Mouse (Mus musculus) MN1 (cell line): ENCODE data around the gene Dcn.

Source experiments
- DNase-seq: peaks from one replicate; pipeline ENCODE4 v3.0.0-alpha.2; 2016; ENCODE audit warnings: low spot score

The Dcn gene

GRCm38 (mm10) chr10:97479004-97479766 lies at the start of gene Dcn:
Gene Dcn, plus strand, starts transcription at chr10:97479609.
- no peak for DNase-seq

GRCm38 (mm10) chr10:97436662-97437061 lies 42.7 kb upstream of the Dcn start:
- peak; percentile 47 for DNase-seq

- DNase-seq, result no peak
Observed at GRCm38 (mm10) chr10:97442300-97442699, 37.1 kb upstream of the Dcn start.

- no peak for DNase-seq
Observed at GRCm38 (mm10) chr10:97446486-97446885, 32.9 kb upstream of the Dcn start.

GRCm38 (mm10) chr10:97452886-97453285 lies 26.5 kb upstream of the Dcn start:
- no peak for DNase-seq

- peak; percentile 17 for DNase-seq
Observed at GRCm38 (mm10) chr10:97453529-97453928, 25.9 kb upstream of the Dcn start.

GRCm38 (mm10) chr10:97456993-97457392 lies 22.4 kb upstream of the Dcn start:
- no peak for DNase-seq

GRCm38 (mm10) chr10:97466818-97467217 lies 12.6 kb upstream of the Dcn start:
- DNase-seq, result no peak

GRCm38 (mm10) chr10:97469411-97470140 lies 9.8 kb upstream of the Dcn start:
- no peak for DNase-seq

- peak; percentile 53 for DNase-seq
Observed at GRCm38 (mm10) chr10:97475460-97475859, 3.9 kb upstream of the Dcn start.

- no peak for DNase-seq
Observed at GRCm38 (mm10) chr10:97478259-97478658, 1.1 kb upstream of the Dcn start.

- DNase-seq, result no peak
Observed at GRCm38 (mm10) chr10:97482150-97482549, 2.7 kb downstream of the Dcn start.

GRCm38 (mm10) chr10:97484049-97484448 lies 4.6 kb downstream of the Dcn start:
- DNase-seq, result no peak

- no peak for DNase-seq
Observed at GRCm38 (mm10) chr10:97485151-97485550, 5.7 kb downstream of the Dcn start.

- DNase-seq, result no peak
Observed at GRCm38 (mm10) chr10:97486085-97486484, 6.7 kb downstream of the Dcn start.

- no peak for DNase-seq
Observed at GRCm38 (mm10) chr10:97487269-97487989, 8.0 kb downstream of the Dcn start.

- DNase-seq, result no peak
Observed at GRCm38 (mm10) chr10:97492367-97492980, 13.1 kb downstream of the Dcn start.

- DNase-seq, result no peak
Observed at GRCm38 (mm10) chr10:97497646-97498045, 18.2 kb downstream of the Dcn start.

GRCm38 (mm10) chr10:97523366-97523765 lies 44.0 kb downstream of the Dcn start:
- no peak for DNase-seq

GRCm38 (mm10) chr10:97535697-97536096 lies 56.3 kb downstream of the Dcn start:
- DNase-seq, result no peak

- peak; percentile 73 for DNase-seq
Observed at GRCm38 (mm10) chr10:97536921-97537320, 57.5 kb downstream of the Dcn start.

- DNase-seq, result no peak
Observed at GRCm38 (mm10) chr10:97538202-97538601, 58.8 kb downstream of the Dcn start.
